Mouse (Mus musculus) spleen, adult 2 months (tissue): Measurements from ENCODE around the gene Ahctf1. TPM values are rescaled to one million over a fixed set of nuclear protein-coding genes. Genes with fewer than 3 reads are reported as not detected.
"Not testable (repeated sequence)": the region's sequence is repeated elsewhere in the genome, so short reads cannot be mapped to it uniquely, and the experiment has no call there.

ENCODE experiments used
- DNase-seq, 2 experiments: peaks; one replicate each; pipeline versions ENCODE4 v3.0.0 to v3.0.0-alpha.2; 2012 to 2021; ENCODE audit warnings: low spot score in 2 of 2, low read depth in 1 of 2
- H3K27ac ChIP-seq: fragments of 200-500 bp; 2 replicates; pipeline ENCODE4 v1.5.1; 2012; ENCODE audit warnings: low read length, inconsistent platforms; ENCODE audit not compliant: insufficient read depth
- H3K27me3 ChIP-seq: fragments of 200-500 bp; 2 replicates; pipeline ENCODE4 v1.6.1; 2012; ENCODE audit warnings: mild to moderate bottlenecking, moderate library complexity, low read length, inconsistent platforms; ENCODE audit not compliant: control insufficient read depth, insufficient read depth
- H3K36me3 ChIP-seq: fragments of 200-500 bp; 2 replicates; pipeline ENCODE4 v1.6.1; 2012; ENCODE audit warnings: mild to moderate bottlenecking, low read length, inconsistent platforms; ENCODE audit not compliant: control insufficient read depth, insufficient read depth
- H3K4me1 ChIP-seq: fragments of 200-500 bp; 2 replicates; pipeline ENCODE4 v1.6.1; 2011; ENCODE audit warnings: inconsistent platforms; ENCODE audit not compliant: control insufficient read depth, insufficient read depth, insufficient read length
- H3K4me3 ChIP-seq: fragments of 200-500 bp; 2 replicates; pipeline ENCODE4 v1.5.1; 2011; ENCODE audit warnings: mild to moderate bottlenecking, inconsistent platforms; ENCODE audit not compliant: insufficient read depth, insufficient read length; ENCODE audit errors: extremely low read depth
- CTCF ChIP-seq: fragments of 200-500 bp; IDR thresholded peaks from 2 replicates; pipeline ENCODE4 v1.5.1; 2011; ENCODE audit warnings: mild to moderate bottlenecking, inconsistent platforms; ENCODE audit not compliant: insufficient read depth, insufficient read length, insufficient replicate concordance; ENCODE audit errors: extremely low read depth
- POLR2A ChIP-seq: fragments of 200-500 bp; IDR thresholded peaks from 2 replicates; pipeline ENCODE4 v1.6.1; 2011; ENCODE audit warnings: low read depth, low read length, inconsistent platforms
- WGBS: fragments of 180-500 bp; shearing (Covaris S2); methylation state at CpG from one replicate; pipeline ENCODE4 v1.1.7; 2018; 5-methylcytosine and 5-hydroxymethylcytosine counted together
- polyA plus RNA-seq: library from polyadenylated mRNA; depleted of rRNA; stranded (reverse); fragments of >200 nt; gene quantifications from 2 replicates; pipeline ENCODE4 v1.2.3, GENCODE M21; 2012

Ahctf1 gene
- polyA plus RNA-seq, 1 experiment = 6.4 TPM

DNA sequence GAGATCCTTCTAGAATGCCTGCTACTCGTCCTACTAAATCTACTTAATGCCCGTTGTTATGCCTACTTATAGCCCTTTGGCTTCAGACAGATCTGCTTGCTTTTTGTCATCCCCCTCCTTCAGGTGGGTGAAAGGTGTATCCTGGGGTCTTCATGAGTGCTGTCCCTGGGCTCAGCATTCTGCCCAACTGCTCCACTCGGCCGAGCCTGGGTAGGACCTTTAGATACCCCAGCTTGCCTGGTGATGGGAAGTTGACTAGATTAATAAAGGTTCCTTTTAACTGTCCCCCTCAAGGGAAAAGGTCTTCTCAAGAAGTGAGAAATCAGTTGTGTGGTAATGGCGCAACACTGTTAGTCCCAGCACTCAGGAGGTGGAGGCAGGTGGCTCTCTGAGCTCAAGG lies 24.6 kb upstream of the Ahctf1 start:
- 88% methylated on average over 5 of the region's 5 CpGs for WGBS
- no peak for DNase-seq
- TF ChIP-seq CTCF = no peak
- no peak for TF ChIP-seq POLR2A
- no peak overlapping the region for H3K27ac ChIP-seq
- H3K36me3 ChIP-seq = no peaks in the 10 kb centered on the region
- no peaks in the 10 kb centered on the region for H3K4me1 ChIP-seq
- no peak overlapping the region for H3K4me3 ChIP-seq
- H3K27me3 ChIP-seq = no peaks in the 10 kb centered on the region

DNA sequence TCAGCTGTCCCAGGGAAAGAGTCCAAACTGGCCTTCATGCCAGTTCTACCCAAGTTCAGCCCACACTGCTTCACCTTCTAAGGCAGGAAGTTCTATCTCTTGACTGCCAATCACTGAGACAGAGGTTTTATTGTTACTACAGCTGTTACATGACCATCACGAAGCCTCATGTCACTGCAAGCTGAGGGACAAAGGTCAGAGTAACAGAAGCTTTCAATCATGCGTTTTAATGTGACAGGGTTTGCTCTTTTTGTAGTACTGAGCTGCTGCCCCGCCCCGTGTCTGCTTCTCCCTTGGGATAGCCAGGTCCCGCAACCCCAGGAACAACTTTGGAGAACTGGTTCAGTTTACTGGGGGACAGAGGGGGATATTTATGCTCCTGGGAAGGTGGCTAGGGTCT lies 21.1 kb upstream of the Ahctf1 start:
- H3K4me3 ChIP-seq = no peak overlapping the region
- H3K27ac ChIP-seq = no peak overlapping the region
- H3K4me1 ChIP-seq = no peaks in the 10 kb centered on the region
- no peak for TF ChIP-seq CTCF
- no peak for TF ChIP-seq POLR2A
- WGBS = 83% methylated on average over 5 of the region's 5 CpGs
- no peak for DNase-seq
- H3K36me3 ChIP-seq = no peaks in the 10 kb centered on the region
- no peaks in the 10 kb centered on the region for H3K27me3 ChIP-seq

GRCm38 (mm10) chr1:179818490-179819278 lies 15.2 kb upstream of the Ahctf1 start:
- not testable (repeated sequence) for H3K36me3 ChIP-seq

DNA sequence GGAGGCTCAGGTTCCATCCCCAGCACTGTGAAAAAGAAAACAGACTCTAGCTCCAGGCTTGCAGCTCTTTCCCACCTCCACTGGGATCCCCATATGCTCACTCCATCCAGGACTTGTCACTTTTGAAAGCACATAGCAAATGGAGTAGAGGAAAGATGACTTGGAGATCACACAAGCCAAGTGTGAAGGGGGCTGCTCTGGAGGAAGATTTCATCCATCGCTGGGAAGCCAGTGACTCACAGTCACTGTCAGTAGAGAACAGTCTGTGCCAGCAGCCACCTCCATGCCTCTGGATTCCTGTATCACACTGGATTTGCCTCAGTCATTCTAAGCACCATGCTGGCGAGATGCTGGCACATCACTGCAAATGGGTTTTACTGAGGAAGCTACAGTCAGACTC lies 11.1 kb upstream of the Ahctf1 start:
- TF ChIP-seq CTCF = no peak
- no peak for TF ChIP-seq POLR2A
- no peak overlapping the region for H3K27ac ChIP-seq
- DNase-seq = no peak
- H3K4me3 ChIP-seq = no peak overlapping the region
- H3K27me3 ChIP-seq = no peaks in the 10 kb centered on the region
- no peaks in the 10 kb centered on the region for H3K36me3 ChIP-seq
- H3K4me1 ChIP-seq = no peaks in the 10 kb centered on the region
- whole genome bisulfite sequencing = 96% methylated on average over 2 of the region's 2 CpGs

More at GRCm38 (mm10) chr1:179818490-179819278, 15.2 kb upstream of the Ahctf1 start:
- H3K27me3 ChIP-seq, H3K4me1 ChIP-seq, DNase-seq, H3K4me3 ChIP-seq, H3K27ac ChIP-seq: not testable (repeated sequence)
- WGBS = 59% methylated on average over 11 of the region's 11 CpGs

- TF ChIP-seq POLR2A (no peak), CTCF (no peak)
- DNase-seq = no peak
- WGBS = 40% methylated on average over 2 of the region's 2 CpGs
- Histone ChIP-seq H3K27ac (no peak overlapping the region), H3K4me1 (no peaks in the 10 kb centered on the region), H3K36me3 (no peaks in the 10 kb centered on the region), H3K4me3 (no peak overlapping the region), H3K27me3 (no peaks in the 10 kb centered on the region)
Measured at GRCm38 (mm10) chr1:179813385-179813784, 9.9 kb upstream of the Ahctf1 start.

- Histone ChIP-seq H3K4me1 (no peaks in the 10 kb centered on the region), H3K4me3 (no peak overlapping the region), H3K27me3 (no peaks in the 10 kb centered on the region), H3K27ac (no peak overlapping the region), H3K36me3 (no peaks in the 10 kb centered on the region)
- TF ChIP-seq POLR2A = no peak
- no peak for TF ChIP-seq CTCF
- 86% methylated on average over 3 of the region's 3 CpGs for WGBS
- no peak for DNase-seq
Measured at GRCm38 (mm10) chr1:179808300-179808699, 4.8 kb upstream of the Ahctf1 start.

DNA sequence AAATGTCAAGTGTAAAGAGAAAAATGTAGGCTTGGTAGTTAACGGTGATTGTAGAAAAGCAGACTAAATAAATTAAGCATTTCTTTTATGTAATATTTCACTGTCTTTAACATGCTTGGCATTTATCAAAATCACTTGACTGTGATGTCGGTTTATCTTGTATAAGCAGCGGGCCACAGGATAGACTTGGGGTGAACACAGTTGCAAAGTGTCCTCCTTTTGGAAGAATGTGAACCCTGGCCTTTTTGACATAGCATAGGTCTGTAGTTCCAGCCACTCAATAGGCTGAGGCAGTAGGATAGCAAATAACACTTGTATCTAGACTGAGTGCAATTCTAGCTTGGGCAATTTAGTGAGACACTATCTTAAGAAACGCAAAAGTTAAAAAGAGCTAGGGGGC lies 4.0 kb upstream of the Ahctf1 start:
- no peaks in the 10 kb centered on the region; the same call in 1 of the 2 replicates for H3K4me1 ChIP-seq
- no peak overlapping the region for H3K27ac ChIP-seq
- H3K4me3 ChIP-seq = no peak overlapping the region
- no peak for DNase-seq
- 84% methylated on average over 4 of the region's 4 CpGs for WGBS
- TF ChIP-seq POLR2A = no peak
- H3K36me3 ChIP-seq = no peaks in the 10 kb centered on the region
- no peaks in the 10 kb centered on the region for H3K27me3 ChIP-seq
